Mouse (Mus musculus): ENCODE results near the gene Fam20c.

GRCm38 (mm10) chr5:138755121-138755452 is 773 bp downstream of the Fam20c start:
- TF ChIP-seq CTCF (IDR thresholded peaks at IDR 0.05; ENCODE audit: extremely low read depth, insufficient read length, insufficient replicate concordance, low read depth, low read length) (no peak), POLR2A (IDR thresholded peaks at IDR 0.05; ENCODE audit: low read depth, low read length) (no peak)

Data from small intestine, adult 2 months (tissue).